Mouse (Mus musculus): ENCODE data around the gene Entpd7. TPM values are rescaled to one million over a fixed set of nuclear protein-coding genes. Genes with fewer than 3 reads are reported as not detected.

The Entpd7 gene
- polyA plus RNA-seq, 1 experiment from 2014 or later: 13.7 TPM

GRCm38 (mm10) chr19:43669136-43669759 is 20.2 kb upstream of the Entpd7 start:
- DNase-seq (ENCODE audit: low spot score): no peak
- WGBS: 82% methylated on average over 8 of the region's 8 CpGs

DNA sequence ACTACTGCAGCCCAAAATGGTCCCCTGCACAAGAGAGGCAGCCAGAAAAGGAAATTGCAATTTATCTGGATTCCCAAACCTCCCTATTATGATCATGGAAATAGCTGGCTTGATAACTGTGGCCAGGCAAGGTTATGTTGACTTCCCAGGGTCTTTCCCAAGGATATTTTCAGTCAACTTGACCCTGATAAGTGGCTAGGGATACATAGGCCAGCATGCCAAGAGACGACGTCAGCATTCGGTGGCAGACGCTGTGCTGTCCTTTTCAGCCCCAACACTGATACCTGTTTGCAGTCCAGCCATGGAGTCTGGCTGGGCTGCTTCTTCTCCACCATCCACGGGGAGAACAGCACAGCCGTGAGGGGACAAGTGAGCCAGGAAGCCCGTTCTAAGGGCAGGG is 18.4 kb upstream of the Entpd7 start:
- peaks cover 6% of the 10 kb centered on the region; the same call in 1 of the 2 replicates for H3K4me1 ChIP-seq (ENCODE audit: control insufficient read depth, insufficient read depth, low read length)
- H3K36me3 ChIP-seq (ENCODE audit: control insufficient read depth, insufficient read depth, low read length): no peaks in the 10 kb centered on the region
- H3K27me3 ChIP-seq (ENCODE audit: control insufficient read depth, insufficient read depth, low read length): no peaks in the 10 kb centered on the region
- H3K9ac ChIP-seq (ENCODE audit: low read length): no peak overlapping the region
- H3K9me3 ChIP-seq (ENCODE audit: control insufficient read depth, low read length): no peaks in the 10 kb centered on the region
- WGBS: 89% methylated on average over 7 of the region's 7 CpGs
- H3K4me2 ChIP-seq (ENCODE audit: low read depth, severe bottlenecking): no peak overlapping the region
- H3K27ac ChIP-seq (replicated peaks; ENCODE audit: low read depth, low read length): no peak overlapping the region
- no peak for ATAC-seq (ENCODE audit: insufficient number of reproducible peaks, low FRiP score, low TSS enrichment, low read depth)
- no peak for DNase-seq (ENCODE audit: low spot score)
- no peak overlapping the region for H3K4me3 ChIP-seq (ENCODE audit: low read depth, low read length)

More at GRCm38 (mm10) chr19:43669136-43669759, 20.2 kb upstream of the Entpd7 start:
- Histone ChIP-seq H3K36me3 (ENCODE audit: control insufficient read depth, insufficient read depth, low read length) (peaks cover 2% of the 10 kb centered on the region; the same call in 1 of the 2 replicates), H3K27ac (replicated peaks; ENCODE audit: low read depth, low read length) (no peak overlapping the region), H3K27me3 (ENCODE audit: control insufficient read depth, insufficient read depth, low read length) (no peaks in the 10 kb centered on the region), H3K9ac (ENCODE audit: low read length) (no peak overlapping the region), H3K4me2 (ENCODE audit: low read depth, severe bottlenecking) (no peak overlapping the region), H3K4me1 (ENCODE audit: control insufficient read depth, insufficient read depth, low read length) (peaks cover 5% of the 10 kb centered on the region; the same call in 1 of the 2 replicates), H3K9me3 (ENCODE audit: control insufficient read depth, low read length) (no peaks in the 10 kb centered on the region), H3K4me3 (ENCODE audit: low read depth, low read length) (no peak overlapping the region)
- ATAC-seq (ENCODE audit: insufficient number of reproducible peaks, low FRiP score, low TSS enrichment, low read depth): no peak

DNA sequence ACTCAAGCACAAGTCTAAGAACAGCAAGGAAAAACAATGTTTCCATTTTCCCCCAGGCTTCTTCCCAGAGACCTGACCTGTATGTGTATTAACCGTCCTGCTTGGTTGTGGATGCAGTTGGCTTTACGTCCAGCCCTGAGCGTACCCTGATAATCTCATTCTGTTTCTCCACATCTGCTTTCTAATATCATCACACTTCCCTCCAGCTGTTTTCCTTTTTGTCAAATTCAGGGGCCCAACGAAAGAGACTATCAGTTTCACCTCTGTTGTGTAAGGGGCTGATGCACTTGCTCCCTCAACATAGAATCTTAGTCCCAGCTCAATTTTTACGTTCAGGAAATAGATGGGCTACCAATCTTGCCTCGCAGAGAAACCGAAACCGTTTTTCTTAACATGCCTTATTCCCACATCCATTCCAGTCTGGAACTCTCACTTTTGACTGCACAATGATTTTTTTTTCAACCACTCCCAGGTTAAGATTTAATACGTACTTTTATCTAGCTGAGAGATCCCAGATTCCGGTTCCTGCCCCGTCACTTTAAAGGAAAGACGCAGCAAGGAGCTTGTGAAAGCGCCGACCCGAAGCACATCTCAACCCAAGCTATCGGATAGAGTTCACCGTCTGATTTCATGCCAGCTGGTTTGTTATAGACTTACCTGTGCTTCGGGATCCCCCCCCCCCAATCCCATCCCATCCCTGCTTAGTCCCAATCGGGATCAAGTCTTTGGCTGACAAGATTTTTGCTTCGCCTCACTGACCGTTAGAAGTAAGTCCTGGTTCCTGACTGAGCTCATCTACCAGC is 15.8 kb upstream of the Entpd7 start:
- peak overlapping the region; percentile 88 for H3K9ac ChIP-seq (ENCODE audit: low read length)
- H3K27me3 ChIP-seq (ENCODE audit: control insufficient read depth, insufficient read depth, low read length): no peaks in the 10 kb centered on the region
- H3K4me3 ChIP-seq (ENCODE audit: low read depth, low read length): peak overlapping the region; percentile 82
- DNase-seq (ENCODE audit: low spot score) (no peak), ATAC-seq (ENCODE audit: insufficient number of reproducible peaks, low FRiP score, low TSS enrichment, low read depth) (no peak)
- no peaks in the 10 kb centered on the region for H3K36me3 ChIP-seq (ENCODE audit: control insufficient read depth, insufficient read depth, low read length)
- peaks cover 8% of the 10 kb centered on the region; the same call in 1 of the 2 replicates for H3K4me1 ChIP-seq (ENCODE audit: control insufficient read depth, insufficient read depth, low read length)
- no peaks in the 10 kb centered on the region for H3K9me3 ChIP-seq (ENCODE audit: control insufficient read depth, low read length)
- no peak overlapping the region for H3K27ac ChIP-seq (replicated peaks; ENCODE audit: low read depth, low read length)
- WGBS: 11% methylated on average over 21 of the region's 21 CpGs
- peak overlapping the region; percentile 90 for H3K4me2 ChIP-seq (ENCODE audit: low read depth, severe bottlenecking)

DNA sequence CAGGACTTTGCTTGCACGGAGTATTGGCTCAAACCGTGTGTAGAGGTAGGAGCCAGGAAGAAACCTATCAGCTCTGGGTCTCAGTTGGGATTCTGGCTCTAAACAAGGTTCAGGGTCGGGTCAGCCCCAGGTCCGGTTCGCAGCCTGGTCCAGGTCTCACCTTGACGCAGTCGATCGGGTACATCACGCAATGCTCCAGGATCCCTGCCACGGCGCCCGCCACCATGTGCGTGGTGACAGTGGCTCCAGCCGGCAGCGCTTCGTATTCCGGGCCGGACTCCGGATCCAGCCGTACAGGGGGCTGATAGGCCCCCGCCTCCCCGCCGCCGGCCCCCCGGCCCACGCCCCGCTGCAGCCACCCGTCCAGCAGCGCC is 15.2 kb upstream of the Entpd7 start:
- H3K4me3 ChIP-seq (ENCODE audit: low read depth, low read length): peak overlapping the region; percentile 82
- no peaks in the 10 kb centered on the region for H3K9me3 ChIP-seq (ENCODE audit: control insufficient read depth, low read length)
- peak overlapping the region; percentile 47; the same call in 1 of the 2 replicates for H3K27ac ChIP-seq (replicated peaks; ENCODE audit: low read depth, low read length)
- H3K4me1 ChIP-seq (ENCODE audit: control insufficient read depth, insufficient read depth, low read length): peaks cover 8% of the 10 kb centered on the region; the same call in 1 of the 2 replicates
- under 1% methylated on average over 22 of the region's 29 CpGs for WGBS
- H3K4me2 ChIP-seq (ENCODE audit: low read depth, severe bottlenecking): peak overlapping the region; percentile 90
- no peak; the same call in 1 of the 2 replicates for ATAC-seq (ENCODE audit: insufficient number of reproducible peaks, low FRiP score, low TSS enrichment, low read depth)
- peak; percentile 62 for DNase-seq (ENCODE audit: low spot score)
- H3K9ac ChIP-seq (ENCODE audit: low read length): peak overlapping the region; percentile 88
- no peaks in the 10 kb centered on the region for H3K27me3 ChIP-seq (ENCODE audit: control insufficient read depth, insufficient read depth, low read length)
- H3K36me3 ChIP-seq (ENCODE audit: control insufficient read depth, insufficient read depth, low read length): no peaks in the 10 kb centered on the region

- ATAC-seq (ENCODE audit: insufficient number of reproducible peaks, low FRiP score, low TSS enrichment, low read depth) (peak; percentile 98), DNase-seq (ENCODE audit: low spot score) (peak; percentile 96)
- WGBS: under 1% methylated on average over 73 of the region's 79 CpGs
- Histone ChIP-seq H3K27me3 (ENCODE audit: control insufficient read depth, insufficient read depth, low read length) (no peaks in the 10 kb centered on the region), H3K9ac (ENCODE audit: low read length) (peak within 1 kb of the TSS; percentile 88), H3K4me2 (ENCODE audit: low read depth, severe bottlenecking) (peak within 1 kb of the TSS; percentile 90), H3K27ac (replicated peaks; ENCODE audit: low read depth, low read length) (peak within 1 kb of the TSS; percentile 87), H3K9me3 (ENCODE audit: control insufficient read depth, low read length) (no peaks in the 10 kb centered on the region), H3K36me3 (ENCODE audit: control insufficient read depth, insufficient read depth, low read length) (no peaks in the 10 kb centered on the region), H3K4me1 (ENCODE audit: control insufficient read depth, insufficient read depth, low read length) (peaks cover 8% of the 10 kb centered on the region; the same call in 1 of the 2 replicates), H3K4me3 (ENCODE audit: low read depth, low read length) (peak within 1 kb of the TSS; percentile 82)
These were observed 14.5 kb upstream of the Entpd7 start, which contains the start of gene Slc25a28 for GRCm38 (mm10) chr19:43674730-43675524. Gene Slc25a28, minus strand, starts transcription at chr19:43674881.

GRCm38 (mm10) chr19:43675525-43676400 is 13.7 kb upstream of the Entpd7 start:
- DNase-seq (ENCODE audit: low spot score) (no peak), ATAC-seq (ENCODE audit: insufficient number of reproducible peaks, low FRiP score, low TSS enrichment, low read depth) (no peak)
- H3K9ac ChIP-seq (ENCODE audit: low read length): peak overlapping the region; percentile 67
- peak overlapping the region; percentile 87 for H3K4me2 ChIP-seq (ENCODE audit: low read depth, severe bottlenecking)
- no peaks in the 10 kb centered on the region for H3K36me3 ChIP-seq (ENCODE audit: control insufficient read depth, insufficient read depth, low read length)
- 3% methylated on average over 43 of the region's 43 CpGs for WGBS
- H3K4me3 ChIP-seq (ENCODE audit: low read depth, low read length): peak overlapping the region; percentile 82
- H3K9me3 ChIP-seq (ENCODE audit: control insufficient read depth, low read length): no peaks in the 10 kb centered on the region
- no peaks in the 10 kb centered on the region for H3K27me3 ChIP-seq (ENCODE audit: control insufficient read depth, insufficient read depth, low read length)
- peak overlapping the region; percentile 87 for H3K27ac ChIP-seq (replicated peaks; ENCODE audit: low read depth, low read length)
- peaks cover 8% of the 10 kb centered on the region; the same call in 1 of the 2 replicates for H3K4me1 ChIP-seq (ENCODE audit: control insufficient read depth, insufficient read depth, low read length)

- no peaks in the 10 kb centered on the region for H3K9me3 ChIP-seq (ENCODE audit: control insufficient read depth, low read length)
- H3K36me3 ChIP-seq (ENCODE audit: control insufficient read depth, insufficient read depth, low read length): no peaks in the 10 kb centered on the region
- H3K27ac ChIP-seq (replicated peaks; ENCODE audit: low read depth, low read length): no peak overlapping the region
- no peaks in the 10 kb centered on the region for H3K27me3 ChIP-seq (ENCODE audit: control insufficient read depth, insufficient read depth, low read length)
- no peak overlapping the region for H3K4me2 ChIP-seq (ENCODE audit: low read depth, severe bottlenecking)
- no peak overlapping the region for H3K9ac ChIP-seq (ENCODE audit: low read length)
- 77% methylated on average over 8 of the region's 8 CpGs for whole genome bisulfite sequencing
- H3K4me3 ChIP-seq (ENCODE audit: low read depth, low read length): no peak overlapping the region
- ATAC-seq (ENCODE audit: insufficient number of reproducible peaks, low FRiP score, low TSS enrichment, low read depth) (no peak), DNase-seq (ENCODE audit: low spot score) (no peak)
- peaks cover 4% of the 10 kb centered on the region; the same call in 1 of the 2 replicates for H3K4me1 ChIP-seq (ENCODE audit: control insufficient read depth, insufficient read depth, low read length)
These were observed 10.9 kb upstream of the Entpd7 start for GRCm38 (mm10) chr19:43678467-43679003.

All from limb, embryonic 11.5 days (tissue).